33 mouse cellular contexts compared by ENCODE assay signal in the genomic region with DNA sequence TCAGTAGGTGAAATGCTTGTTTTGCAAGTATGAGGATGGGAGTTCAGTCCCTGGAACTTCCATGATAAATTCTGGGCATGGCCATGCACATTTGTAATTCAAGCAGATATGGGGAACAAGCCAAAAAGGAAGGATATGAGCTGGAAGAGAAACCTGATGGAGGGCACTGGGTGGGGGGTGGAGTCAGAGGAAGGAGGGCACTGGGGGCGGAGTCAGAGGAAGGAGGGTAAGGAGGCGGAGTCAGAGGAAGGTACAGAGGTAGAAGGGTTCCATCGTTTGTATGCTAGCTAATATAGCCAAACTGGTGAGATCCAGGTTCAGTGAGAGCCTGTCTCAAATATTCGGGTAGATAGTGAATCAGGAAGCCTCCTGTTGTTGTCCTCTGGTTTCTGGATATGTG. TPM values are rescaled to one million over a fixed set of nuclear protein-coding genes. Genes with fewer than 3 reads are reported as not detected.
DNase-seq lines count a peak whose midpoint lies in the region; ATAC-seq and TF ChIP-seq lines count a peak whose summit lies in the region.
"Had no signal": no experiment of that assay in that cellular context is flagged by ENCODE, and none has a peak within 500 bp of the region (broad histone marks: within the 10 kb centered on the region; RNA-seq: fewer than 3 reads in every experiment).

No protein-coding gene starts in this region.

- 0 out of 2 replicates have a peak, but pooled peaks cover 2% of the 10 kb centered on the region for H3K9me3 ChIP-seq in liver, embryonic 16.5 days (replicated peaks; ENCODE audit: control insufficient read depth, low read length)
- peaks cover 7% of the 10 kb centered on the region; the same call in 1 of the 2 replicates for H3K9me3 ChIP-seq in liver, embryonic 12.5 days (replicated peaks)
- H3K9me3 ChIP-seq: hindbrain, embryonic 15.5 days; limb, embryonic 12.5 days; midbrain, embryonic 10.5 days; midbrain, embryonic 15.5 days; neural tube, embryonic 15.5 days had no signal

- peaks cover 2% of the 10 kb centered on the region; the same call in 1 of the 2 replicates for H3K36me3 ChIP-seq in liver, embryonic 16.5 days (ENCODE audit: control insufficient read depth, insufficient read depth)
- H3K36me3 ChIP-seq in liver, embryonic 12.5 days: 0 out of 2 replicates have a peak, but pooled peaks cover 4% of the 10 kb centered on the region
- peaks cover 6% of the 10 kb centered on the region for H3K36me3 ChIP-seq in splenic B cell, adult 2 months (ENCODE audit: control insufficient read depth, insufficient read depth, low read length, poor library complexity, severe bottlenecking)
- H3K36me3 ChIP-seq: embryonic facial prominence, embryonic 12.5 days; forebrain, embryonic 10.5 days; heart, embryonic 12.5 days; hindbrain, embryonic 15.5 days; limb, embryonic 12.5 days; liver, embryonic 13.5 days; midbrain, embryonic 10.5 days; midbrain, embryonic 15.5 days; neural tube, embryonic 15.5 days had no signal

- WGBS in liver, embryonic 16.5 days (ENCODE audit: insufficient replicate concordance): 50% methylated on average over 4 of the region's 4 CpGs
- WGBS in liver, embryonic 12.5 days (ENCODE audit: insufficient replicate concordance): 59% methylated on average over 4 of the region's 4 CpGs

- peak; percentile 41 for DNase-seq in ES-CJ7 (ENCODE audit: low read depth, low spot score)
- peak; percentile 39 for DNase-seq in splenic B cell, adult 2 months (ENCODE audit: low read depth, low spot score)
- DNase-seq in right cerebral cortex, adult 18-20 months: no peak
- DNase-seq in urinary bladder, postnatal 4 days (ENCODE audit: low spot score in 2 of 2): no peak
- DNase-seq: adrenal gland, adult 8-10 months; cerebellum, adult 9-10 months; embryo, embryonic 11 days; gastrocnemius, adult 2 months; gastrocnemius, postnatal 36 days; heart, adult 2 months; heart, postnatal 4 days; kidney, adult 11 months; kidney, postnatal 25 days; liver, embryonic 13.5 days; lung, adult 2 months; lung, postnatal 10 days; retina, postnatal 1 day; right cerebral cortex, postnatal 25 days had no signal

- no peak overlapping the region for H3K4me2 ChIP-seq in liver, embryonic 16.5 days (ENCODE audit: low read depth, low read length)
- H3K4me2 ChIP-seq in liver, embryonic 12.5 days: no peak overlapping the region
- H3K4me2 ChIP-seq: embryonic facial prominence, embryonic 12.5 days; heart, embryonic 12.5 days; hindbrain, embryonic 15.5 days; limb, embryonic 12.5 days; liver, embryonic 13.5 days; midbrain, embryonic 15.5 days; neural tube, embryonic 15.5 days had no signal

- H3K27ac ChIP-seq in liver, embryonic 16.5 days (ENCODE audit: low read length): no peak overlapping the region
- H3K27ac ChIP-seq in liver, embryonic 12.5 days: no peak overlapping the region
- H3K27ac ChIP-seq in bone marrow macrophage, adult 2 months (ENCODE audit: insufficient read depth, low read depth, low read length): 0 out of 2 replicates have a peak overlapping the region, but pooled peaks have one; percentile 7
- H3K27ac ChIP-seq: embryonic facial prominence, embryonic 12.5 days; forebrain, embryonic 10.5 days; gastrocnemius, adult 2 months; heart, adult 2 months; hindbrain, embryonic 15.5 days; left cerebral cortex, adult 2 months; limb, embryonic 12.5 days; liver, embryonic 13.5 days; macrophage; midbrain, embryonic 10.5 days; midbrain, embryonic 15.5 days; neural tube, embryonic 15.5 days had no signal

- H3K4me1 ChIP-seq in liver, embryonic 16.5 days (ENCODE audit: control insufficient read depth, low read depth, low read length): peaks cover 12% of the 10 kb centered on the region
- H3K4me1 ChIP-seq in liver, embryonic 12.5 days: peaks cover 27% of the 10 kb centered on the region
- peaks cover 44% of the 10 kb centered on the region for H3K4me1 ChIP-seq in bone marrow macrophage, adult 2 months (ENCODE audit: control insufficient read depth, insufficient read depth, low read length)
- H3K4me1 ChIP-seq: hindbrain, embryonic 15.5 days; midbrain, embryonic 10.5 days; midbrain, embryonic 15.5 days had no signal

- H3K9ac ChIP-seq in liver, embryonic 16.5 days (ENCODE audit: low read depth, low read length): no peak overlapping the region
- no peak overlapping the region for H3K9ac ChIP-seq in liver, embryonic 12.5 days
- H3K9ac ChIP-seq: embryonic facial prominence, embryonic 12.5 days; heart, embryonic 12.5 days; hindbrain, embryonic 15.5 days; limb, embryonic 12.5 days; liver, embryonic 13.5 days; midbrain, embryonic 15.5 days; neural tube, embryonic 15.5 days had no signal

- no peak for TF ChIP-seq POLR2A in bone marrow macrophage, adult 2 months (IDR thresholded peaks at IDR 0.05; ENCODE audit: borderline replicate concordance, low read depth, low read length)

- no peak overlapping the region for H3K4me3 ChIP-seq in liver, embryonic 16.5 days (ENCODE audit: low read depth, low read length)
- no peak overlapping the region for H3K4me3 ChIP-seq in liver, embryonic 12.5 days
- H3K4me3 ChIP-seq in bone marrow macrophage, adult 2 months (ENCODE audit: insufficient read depth, low read length): no peak overlapping the region
- H3K4me3 ChIP-seq: embryonic facial prominence, embryonic 12.5 days; forebrain, embryonic 10.5 days; gastrocnemius, adult 2 months; heart, adult 2 months; heart, embryonic 12.5 days; hindbrain, embryonic 15.5 days; left cerebral cortex, adult 2 months; limb, embryonic 12.5 days; liver, embryonic 13.5 days; midbrain, embryonic 10.5 days; midbrain, embryonic 15.5 days; neural tube, embryonic 15.5 days had no signal

- no peaks in the 10 kb centered on the region for H3K27me3 ChIP-seq in liver, embryonic 16.5 days (ENCODE audit: control insufficient read depth, insufficient read depth, low read depth, low read length)
- H3K27me3 ChIP-seq in liver, embryonic 12.5 days (replicated peaks): no peaks in the 10 kb centered on the region
- no peaks in the 10 kb centered on the region for H3K27me3 ChIP-seq in splenic B cell, adult 2 months (ENCODE audit: control insufficient read depth, insufficient read depth, low read length, poor library complexity, severe bottlenecking)
- H3K27me3 ChIP-seq: embryonic facial prominence, embryonic 12.5 days; heart, embryonic 12.5 days; hindbrain, embryonic 15.5 days; limb, embryonic 12.5 days; liver, embryonic 13.5 days; midbrain, embryonic 15.5 days; neural tube, embryonic 15.5 days had no signal

- TF ChIP-seq CTCF in bone marrow macrophage, adult 2 months (IDR thresholded peaks at IDR 0.05; ENCODE audit: low read depth, low read length): no peak

- ATAC-seq in liver, embryonic 16.5 days (ENCODE audit: low read depth): 0 out of 2 replicates have a peak, but pooled peaks have one; percentile 25
- ATAC-seq in liver, embryonic 12.5 days: no peak
- ATAC-seq: forebrain, embryonic 16.5 days; inflammation-experienced regulatory T-cells, adult 6 months; midbrain, embryonic 15.5 days had no signal

RNA-seq across cellular contexts. Expression of a gene that starts 14.1 kb away (rescaled TPM):
- polyA plus RNA-seq in liver, embryonic 16.5 days (2015; fragmentation: Nextera tagmentation; extraction: Ambion mirVana): 16.1 and 17.5 TPM in 2 replicates
- polyA plus RNA-seq in liver, embryonic 12.5 days (2016; fragmentation: Nextera tagmentation; extraction: Ambion mirVana): 18.9 and 20.6 TPM in 2 replicates
- polyA plus RNA-seq in bone marrow macrophage, adult 2 months (2012; ENCODE audit: insufficient read depth, insufficient read length, missing spikeins): 124 and 140 TPM in 2 replicates

RNA-seq across cellular contexts. Expression of a gene that starts 53.6 kb away (rescaled TPM):
- polyA plus RNA-seq in liver, embryonic 16.5 days (2015; fragmentation: Nextera tagmentation; extraction: Ambion mirVana): 0.96 and 1.2 TPM in 2 replicates
- polyA plus RNA-seq in liver, embryonic 12.5 days (2016; fragmentation: Nextera tagmentation; extraction: Ambion mirVana): 0.93 and 1.5 TPM in 2 replicates
- polyA plus RNA-seq in bone marrow macrophage, adult 2 months (2012; ENCODE audit: insufficient read depth, insufficient read length, missing spikeins): 1.1 and 1.7 TPM in 2 replicates
- polyA plus RNA-seq: macrophage had no signal

Comparison
In these comparisons a context has a peak if more than half of its experiments do, and no peak if none do; other contexts are left out.
1. DNase-seq: peak in ES-CJ7 (single experiment) and splenic B cell, adult 2 months (single experiment); none in right cerebral cortex, adult 18-20 months (single experiment) and urinary bladder, postnatal 4 days (0 of 2).